Mouse (Mus musculus) kidney, adult 2 months (tissue): ENCODE measurements around the gene Trabd2b. TPM values are rescaled to one million over a fixed set of nuclear protein-coding genes. Genes with fewer than 3 reads are reported as not detected.
A peak's percentile ranks its signal among the peaks of the same experiment; 100 is the strongest.

Experiments
- DNase-seq: peaks from one replicate; pipeline ENCODE4 v3.0.0; 2021
- H3K27ac ChIP-seq: fragments of 200-500 bp; 2 replicates; pipeline ENCODE4 v1.5.1; 2012; ENCODE audit warnings: low read depth, low read length, control low read depth, inconsistent platforms; ENCODE audit not compliant: insufficient read depth
- H3K27me3 ChIP-seq: fragments of 200-500 bp; replicated peaks from 2 replicates; pipeline ENCODE4 v1.6.1; 2012; ENCODE audit warnings: mild to moderate bottlenecking, moderate library complexity, low read length, inconsistent platforms; ENCODE audit not compliant: control insufficient read depth, insufficient read depth
- H3K36me3 ChIP-seq: fragments of 200-500 bp; 2 replicates; pipeline ENCODE4 v1.6.1; 2012; ENCODE audit warnings: mild to moderate bottlenecking, moderate library complexity, low read length, inconsistent platforms; ENCODE audit not compliant: control insufficient read depth, insufficient read depth
- H3K4me1 ChIP-seq: fragments of 200-500 bp; 2 replicates; pipeline ENCODE4 v1.6.1; 2011; ENCODE audit warnings: low read length; ENCODE audit not compliant: control insufficient read depth, insufficient read depth
- H3K4me3 ChIP-seq: fragments of 200-500 bp; 2 replicates; pipeline ENCODE4 v1.5.1; 2011; ENCODE audit warnings: mild to moderate bottlenecking, low read depth, low read length, control low read depth; ENCODE audit not compliant: insufficient read depth
- CTCF ChIP-seq: fragments of 200-500 bp; conservative IDR thresholded peaks from 2 replicates; pipeline ENCODE4 v1.5.1; 2011; ENCODE audit warnings: low read depth, mild to moderate bottlenecking, control low read depth, low read length, moderate library complexity, mixed read lengths; ENCODE audit not compliant: insufficient read depth, insufficient read length
- POLR2A ChIP-seq: fragments of 200-500 bp; IDR thresholded peaks from one replicate; pipeline ENCODE4 v1.6.1; 2011; ENCODE audit warnings: low read depth, low read length, control low read depth
- WGBS: fragments of 180-500 bp; shearing (Covaris S2); methylation state at CpG from one replicate; pipeline ENCODE4 v1.1.7; 2018; 5-methylcytosine and 5-hydroxymethylcytosine counted together
- polyA plus RNA-seq: library from polyadenylated mRNA; depleted of rRNA; stranded (reverse); fragments of >200 nt; gene quantifications from 2 replicates; pipeline ENCODE4 v1.2.3, GENCODE M21; 2012

Trabd2b gene
- polyA plus RNA-seq, 1 experiment, result 32.2 TPM

- TF ChIP-seq POLR2A, result no peak
- TF ChIP-seq CTCF, result no peak
- Histone ChIP-seq H3K4me3 (peak overlapping the region; percentile 39), H3K27ac (peak overlapping the region; percentile 92), H3K27me3 (no peaks in the 10 kb centered on the region), H3K36me3 (no peaks in the 10 kb centered on the region; the same call in 1 of the 2 replicates), H3K4me1 (peaks cover 34% of the 10 kb centered on the region)
- 50% methylated on average over 3 of the region's 3 CpGs for WGBS
- peak; percentile 82 for DNase-seq
Observed at GRCm38 (mm10) chr4:114410026-114410425, 3.5 kb downstream of the Trabd2b start.

- H3K4me3 ChIP-seq, result peak overlapping the region; percentile 39
Observed at GRCm38 (mm10) chr4:114410443-114410842, 3.9 kb downstream of the Trabd2b start.

DNA sequence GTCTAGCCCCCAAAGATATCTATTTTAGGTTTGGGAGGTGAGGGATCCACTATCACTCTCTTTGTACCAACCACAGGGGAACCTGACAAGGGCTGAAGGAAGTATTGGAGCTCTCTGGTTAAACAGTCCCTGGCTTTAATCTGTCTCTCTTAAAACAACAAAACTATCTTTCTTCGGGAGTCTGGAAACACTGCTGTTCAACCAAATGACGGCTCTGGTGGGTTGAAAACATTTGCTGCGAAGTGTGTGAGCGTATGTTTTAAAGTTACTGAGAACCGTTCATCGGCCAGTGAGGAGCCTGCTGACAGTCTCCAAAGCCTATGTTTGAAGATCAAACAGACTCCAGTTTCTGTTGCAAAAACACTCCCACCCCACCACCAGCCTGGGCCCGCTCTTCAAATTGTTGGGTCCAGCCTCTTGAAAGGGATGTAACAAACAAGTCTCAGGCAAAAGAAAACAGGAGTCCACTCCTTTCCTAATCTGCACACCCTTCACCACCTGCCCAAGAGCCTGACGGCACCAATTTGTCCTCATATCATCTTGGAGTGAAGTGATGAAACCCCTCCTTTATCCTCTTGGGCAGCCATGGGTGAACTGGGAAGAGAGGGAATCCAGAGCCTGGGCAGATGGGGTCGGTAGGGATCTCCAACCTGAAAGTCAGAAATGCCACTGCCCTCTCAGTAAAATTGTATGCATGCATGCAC is 4.6 kb downstream of the Trabd2b start:
- H3K27me3 ChIP-seq, result no peaks in the 10 kb centered on the region
- DNase-seq, result no peak
- H3K4me1 ChIP-seq, result peaks cover 29% of the 10 kb centered on the region
- 51% methylated on average over 9 of the region's 9 CpGs for WGBS
- H3K4me3 ChIP-seq, result peak overlapping the region; percentile 39
- TF ChIP-seq POLR2A, result no peak
- TF ChIP-seq CTCF, result no peak
- no peaks in the 10 kb centered on the region; the same call in 1 of the 2 replicates for H3K36me3 ChIP-seq
- H3K27ac ChIP-seq, result peak overlapping the region; percentile 92

More at GRCm38 (mm10) chr4:114410443-114410842, 3.9 kb downstream of the Trabd2b start:
- peak overlapping the region; percentile 92 for H3K27ac ChIP-seq
- TF ChIP-seq CTCF (no peak), POLR2A (no peak)
- H3K36me3 ChIP-seq, result no peaks in the 10 kb centered on the region; the same call in 1 of the 2 replicates
- no peaks in the 10 kb centered on the region for H3K27me3 ChIP-seq
- peaks cover 30% of the 10 kb centered on the region for H3K4me1 ChIP-seq
- WGBS, result 20% methylated on average over 11 of the region's 11 CpGs
- peak; percentile 52 for DNase-seq

DNA sequence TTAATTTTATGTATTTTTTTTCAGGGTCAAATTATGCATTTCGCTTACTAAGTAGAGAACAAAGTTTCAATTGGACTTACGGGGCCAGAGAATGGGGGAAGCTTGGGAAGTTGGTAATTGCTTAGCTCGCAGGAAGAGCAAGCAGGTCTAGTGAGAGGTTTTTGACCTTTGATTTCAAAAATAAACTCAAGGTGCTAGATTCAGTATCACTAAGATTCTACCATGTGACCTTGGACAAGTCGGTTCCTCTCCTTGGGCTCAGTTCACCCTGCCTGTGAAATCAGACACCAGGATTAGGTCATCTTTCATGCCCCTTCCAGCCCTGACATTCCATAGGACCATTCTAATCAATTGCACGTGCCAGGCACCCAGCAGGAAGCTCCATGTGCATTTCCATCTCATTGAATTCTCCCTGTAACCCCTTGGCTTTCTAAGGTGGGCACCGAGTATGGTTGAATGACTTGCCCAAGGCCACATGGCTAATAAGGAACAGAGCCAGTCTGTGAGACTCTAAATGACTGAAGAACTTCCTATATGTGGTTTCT is 5.4 kb downstream of the Trabd2b start:
- WGBS, result 34% methylated on average over 6 of the region's 6 CpGs
- Histone ChIP-seq H3K36me3 (no peaks in the 10 kb centered on the region; the same call in 1 of the 2 replicates), H3K4me3 (no peak overlapping the region), H3K4me1 (peaks cover 29% of the 10 kb centered on the region), H3K27ac (peak overlapping the region; percentile 45), H3K27me3 (no peaks in the 10 kb centered on the region)
- TF ChIP-seq CTCF (no peak), POLR2A (no peak)
- DNase-seq, result peak; percentile 63

DNA sequence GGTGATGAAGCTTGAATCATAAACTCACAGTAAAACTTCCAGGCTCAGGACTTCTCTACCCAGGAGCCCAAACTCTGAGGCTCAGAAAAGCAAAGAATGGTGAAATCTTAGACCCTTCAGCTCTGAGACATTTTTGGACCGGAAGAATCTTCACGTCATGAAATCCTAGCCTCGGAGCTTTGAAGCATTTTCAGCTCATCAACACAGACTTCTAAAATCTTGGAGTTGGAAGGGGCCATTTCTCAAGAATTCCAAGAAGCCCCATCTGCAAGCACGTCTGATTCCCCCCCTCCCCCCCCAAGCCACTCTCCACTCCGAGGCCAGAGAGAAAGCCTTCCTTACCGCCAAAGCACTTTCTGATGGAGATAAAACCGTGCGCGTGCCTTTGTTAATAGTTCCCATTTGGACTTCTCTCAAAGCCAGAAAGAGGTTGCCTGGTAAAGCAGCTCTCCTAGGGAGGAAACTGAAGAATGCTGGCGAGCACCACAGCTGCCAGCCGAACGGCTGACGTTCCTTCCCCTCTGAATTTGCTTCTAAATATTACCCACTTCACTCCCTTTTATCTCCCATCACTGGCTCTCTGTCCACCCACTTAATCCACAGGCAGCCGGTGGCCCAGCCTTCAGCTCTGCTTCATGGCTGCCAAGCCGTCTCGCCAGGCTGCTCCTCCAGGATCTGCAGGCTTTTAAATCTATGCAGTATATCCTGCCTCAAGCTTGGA is 9.6 kb downstream of the Trabd2b start:
- no peak for TF ChIP-seq POLR2A
- no peak for TF ChIP-seq CTCF
- Histone ChIP-seq H3K4me1 (peaks cover 12% of the 10 kb centered on the region), H3K27me3 (no peaks in the 10 kb centered on the region), H3K36me3 (no peaks in the 10 kb centered on the region; the same call in 1 of the 2 replicates), H3K27ac (no peak overlapping the region), H3K4me3 (no peak overlapping the region)
- DNase-seq, result no peak
- 38% methylated on average over 16 of the region's 16 CpGs for WGBS

DNA sequence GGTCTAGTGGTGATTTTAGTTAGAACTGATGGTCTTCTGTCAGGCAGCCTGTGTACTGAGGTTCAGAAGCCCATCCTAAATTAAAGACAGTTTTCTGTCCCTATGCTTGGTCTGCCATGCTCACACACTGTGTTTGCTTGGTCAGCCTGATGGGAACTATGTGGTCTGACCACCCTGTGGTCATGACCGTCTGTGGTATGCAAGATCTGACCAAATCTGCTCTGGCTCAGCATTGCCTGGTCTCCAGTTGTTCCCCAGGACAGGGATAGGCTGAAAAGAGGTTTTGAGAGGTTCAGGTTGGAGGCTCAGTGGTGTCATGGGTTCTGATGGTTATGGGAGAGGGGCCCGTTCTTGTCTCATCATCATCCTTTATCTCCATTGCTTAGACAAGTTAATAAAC is 13.6 kb downstream of the Trabd2b start:
- Histone ChIP-seq H3K4me1 (no peaks in the 10 kb centered on the region), H3K36me3 (no peaks in the 10 kb centered on the region; the same call in 1 of the 2 replicates)
- WGBS, result 61% methylated on average over 2 of the region's 2 CpGs

More for the DNA sequence above, 13.6 kb downstream of the Trabd2b start:
- Histone ChIP-seq H3K4me3 (no peak overlapping the region), H3K27me3 (no peaks in the 10 kb centered on the region), H3K27ac (no peak overlapping the region)
- TF ChIP-seq POLR2A (no peak), CTCF (no peak)
- DNase-seq, result no peak
